Mouse (Mus musculus) right cerebral cortex, postnatal 36 days (tissue): ENCODE data around the gene Apobec3.
"Not testable (repeated sequence)": the region's sequence is repeated elsewhere in the genome, so short reads cannot be mapped to it uniquely, and the experiment has no call there.

ENCODE experiments used
- DNase-seq, 2 experiments: peaks; one replicate each; pipeline ENCODE4 v3.0.0; 2022; ENCODE audit warnings: low spot score in 2 of 2, mixed read lengths in 1 of 2

Gene Apobec3

DNA sequence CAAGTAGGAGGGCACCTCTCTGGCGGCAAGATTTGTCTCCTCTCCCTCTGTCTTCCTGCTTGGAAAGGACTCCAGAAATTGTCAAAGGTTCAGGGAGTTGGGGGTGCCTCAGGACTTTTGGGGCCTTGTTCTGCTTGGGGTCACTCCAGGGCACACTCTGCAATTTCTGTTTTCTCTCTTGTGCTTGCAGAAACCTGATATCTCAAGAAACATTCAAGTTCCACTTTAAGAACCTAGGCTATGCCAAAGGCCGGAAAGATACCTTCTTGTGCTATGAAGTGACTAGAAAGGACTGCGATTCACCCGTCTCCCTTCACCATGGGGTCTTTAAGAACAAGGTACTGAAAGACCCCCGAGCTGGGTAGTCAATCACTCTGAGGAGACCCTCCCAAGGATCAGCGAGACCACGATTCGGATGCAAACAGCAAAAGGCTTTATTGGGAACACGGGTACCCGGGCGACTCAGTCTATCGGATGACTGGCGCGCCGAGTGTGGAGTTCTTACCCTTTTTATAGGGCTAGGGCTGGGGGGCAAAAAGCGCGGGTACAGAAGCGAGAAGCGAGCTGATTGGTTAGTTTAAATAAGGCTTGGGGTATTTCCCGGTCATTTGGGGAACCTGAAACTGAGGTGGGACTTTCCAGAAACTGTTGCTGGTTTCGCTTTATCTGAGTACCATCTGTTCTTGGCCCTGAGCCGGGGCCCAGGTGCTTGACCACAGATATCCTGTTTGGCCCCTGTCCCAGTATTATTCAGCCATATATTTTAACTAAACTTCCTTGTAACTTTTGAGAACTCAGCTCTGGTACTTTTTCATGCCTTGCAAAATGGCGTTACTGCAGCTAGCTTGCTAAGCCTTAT, 4.0 kb downstream of the Apobec3 start:
- not testable (repeated sequence) for DNase-seq

DNA sequence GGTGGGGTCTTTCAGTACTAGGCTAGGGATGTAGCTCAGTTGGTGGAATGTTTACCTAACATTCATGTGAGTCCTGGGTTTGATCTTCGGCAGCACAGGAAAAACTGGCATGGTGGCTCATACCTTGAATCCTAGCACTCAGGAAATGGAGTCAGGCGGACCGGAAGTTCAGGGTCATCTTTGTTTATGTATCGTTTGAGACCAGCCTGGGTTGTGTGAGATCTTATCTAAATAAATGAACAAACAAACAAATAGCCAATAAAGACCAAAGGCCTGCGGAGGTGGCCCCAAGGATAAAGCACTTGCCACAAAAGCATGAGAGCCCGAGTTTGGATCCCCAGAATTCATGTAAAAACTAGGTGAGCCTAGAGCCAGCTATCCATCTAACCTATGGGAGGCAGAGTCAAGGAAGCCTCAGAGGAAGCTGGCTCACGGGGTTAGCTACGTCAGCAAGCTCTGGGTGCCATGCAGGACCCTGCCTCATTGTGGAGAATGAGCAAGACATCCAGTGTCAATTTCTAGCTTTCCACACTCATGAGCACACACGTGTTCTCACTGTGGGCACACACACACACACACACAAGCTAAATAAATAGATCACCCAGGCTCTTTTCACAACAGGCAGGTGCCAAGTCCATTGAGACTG, 4.7 kb downstream of the Apobec3 start:
- DNase-seq = no peak

DNA sequence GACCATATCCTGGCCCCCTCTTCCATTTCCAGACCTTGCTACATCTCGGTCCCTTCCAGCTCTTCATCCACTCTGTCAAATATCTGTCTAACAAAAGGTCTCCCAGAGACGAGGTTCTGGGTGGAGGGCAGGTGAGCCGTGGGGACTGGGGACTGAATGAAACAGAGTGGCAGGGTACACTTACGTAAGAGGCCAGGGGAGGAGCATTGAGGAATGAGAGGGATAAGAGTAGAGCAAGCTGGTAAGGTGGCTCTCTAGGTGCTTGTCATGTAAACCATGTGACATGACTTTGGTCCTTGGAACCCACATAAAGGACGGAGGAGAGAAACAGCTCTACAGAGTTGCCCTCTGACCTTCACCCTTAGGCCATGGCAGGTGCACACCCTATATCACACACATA, 7.5 kb downstream of the Apobec3 start:
- DNase-seq = no peak

DNA sequence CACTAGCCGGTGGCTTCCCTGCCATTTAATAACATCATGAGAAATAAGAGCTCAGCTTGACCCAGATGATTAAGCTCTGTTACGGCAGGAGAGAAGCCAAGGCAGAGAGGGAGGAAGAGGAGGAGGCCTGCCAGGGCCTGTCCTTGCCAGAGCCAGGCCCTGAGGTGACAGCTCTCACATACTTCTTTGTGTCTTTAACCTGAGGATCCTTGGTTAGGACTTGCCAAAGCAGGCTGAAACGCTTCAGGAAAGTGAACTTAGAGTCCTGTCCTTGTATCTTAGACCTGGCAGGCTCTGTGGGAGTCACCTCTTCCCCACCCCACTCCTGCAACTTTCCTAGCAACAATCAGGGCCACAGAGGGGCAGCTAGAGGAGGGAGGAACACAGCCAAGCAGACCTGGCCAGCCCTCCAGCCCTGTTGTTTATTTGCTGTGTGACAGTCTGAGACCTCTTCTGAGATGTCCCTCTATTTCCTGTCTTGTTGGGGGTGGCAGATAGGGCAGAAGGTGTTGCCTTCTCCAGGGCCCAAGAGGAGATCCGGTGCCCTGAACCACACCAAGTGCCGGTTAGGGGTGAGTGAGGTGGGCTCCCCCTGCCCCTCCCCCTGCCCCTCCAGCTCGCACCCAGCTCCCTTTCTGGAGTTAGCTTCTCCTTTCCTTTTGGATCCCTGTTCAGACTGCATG, 8.5 kb downstream of the Apobec3 start:
- no peak for DNase-seq

DNA sequence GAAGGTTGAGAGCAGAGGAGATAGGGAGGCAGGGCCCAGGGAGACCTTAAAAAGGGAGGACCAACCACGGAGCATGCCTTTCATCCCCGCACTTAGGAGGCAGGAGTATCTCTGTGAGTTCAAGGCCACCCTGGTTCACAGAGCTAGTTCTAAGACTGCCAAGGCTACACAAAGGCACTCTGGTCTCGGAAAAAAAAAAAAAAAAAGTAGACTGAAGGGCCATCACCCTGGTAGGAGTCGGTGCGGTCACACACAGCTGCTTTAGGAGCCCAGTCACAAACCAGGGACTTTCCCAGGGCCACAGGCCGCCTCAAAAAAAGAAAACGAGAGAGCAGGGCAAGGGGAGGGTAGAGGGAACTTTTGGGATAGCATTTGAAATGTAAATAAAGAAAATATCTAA, 9.3 kb downstream of the Apobec3 start:
- no peak for DNase-seq

DNA sequence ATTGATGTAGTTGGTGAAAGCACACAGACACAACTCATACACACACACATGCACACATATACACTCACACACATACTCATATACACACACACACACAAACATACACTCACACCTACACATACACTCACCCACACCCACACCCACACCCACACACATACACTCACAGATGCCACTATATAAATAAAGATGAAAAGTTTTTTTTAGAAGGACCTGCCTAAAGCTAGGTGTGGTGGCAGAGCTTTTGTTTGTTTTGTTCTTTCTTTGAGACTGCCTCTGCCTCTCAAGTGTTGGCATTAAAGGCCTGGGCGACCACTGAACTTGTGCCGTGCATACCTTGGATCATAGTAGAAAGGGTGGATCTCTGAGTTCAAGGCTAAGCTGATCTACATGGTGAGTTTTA, 9.9 kb downstream of the Apobec3 start:
- no peak for DNase-seq

DNA sequence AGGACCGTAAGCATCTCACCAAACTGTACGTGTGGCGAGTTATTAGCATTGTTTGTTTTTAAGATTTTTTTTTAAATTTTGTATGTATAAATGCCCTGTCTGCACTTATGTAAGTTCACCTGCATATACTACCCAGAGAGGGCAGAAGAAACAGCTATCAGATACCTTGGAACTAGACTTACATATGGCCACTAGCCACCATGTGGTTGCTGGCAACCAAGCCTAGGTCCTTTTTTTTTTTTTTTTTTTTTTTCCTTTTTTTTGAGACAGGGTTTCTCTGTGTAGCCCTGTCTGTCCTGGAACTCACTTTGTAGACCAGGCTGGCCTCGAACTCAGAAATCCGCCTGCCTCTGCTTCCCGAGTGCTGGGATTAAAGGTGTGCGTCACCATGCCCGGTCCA, 11.6 kb downstream of the Apobec3 start:
- DNase-seq = not testable (repeated sequence)

DNA sequence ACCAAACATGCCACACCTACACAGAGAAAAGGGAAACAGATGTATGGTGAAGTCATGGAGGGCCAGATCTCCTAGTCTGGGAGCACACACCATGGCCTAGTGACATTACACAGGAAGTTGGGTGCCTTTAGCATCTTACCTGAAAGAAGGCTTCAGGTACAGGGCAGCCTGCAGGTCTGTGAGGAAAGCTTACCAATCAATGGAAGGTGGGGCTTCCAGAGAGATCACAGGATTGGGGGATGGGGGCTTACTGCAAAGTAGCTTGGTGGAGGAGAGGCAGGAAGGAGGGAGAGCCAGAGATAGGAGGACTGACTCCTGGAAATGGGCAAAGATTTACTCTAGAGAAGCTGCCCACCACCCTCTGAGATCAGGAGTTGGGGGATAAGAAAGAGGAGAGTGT, 12.5 kb downstream of the Apobec3 start:
- DNase-seq = no peak

DNA sequence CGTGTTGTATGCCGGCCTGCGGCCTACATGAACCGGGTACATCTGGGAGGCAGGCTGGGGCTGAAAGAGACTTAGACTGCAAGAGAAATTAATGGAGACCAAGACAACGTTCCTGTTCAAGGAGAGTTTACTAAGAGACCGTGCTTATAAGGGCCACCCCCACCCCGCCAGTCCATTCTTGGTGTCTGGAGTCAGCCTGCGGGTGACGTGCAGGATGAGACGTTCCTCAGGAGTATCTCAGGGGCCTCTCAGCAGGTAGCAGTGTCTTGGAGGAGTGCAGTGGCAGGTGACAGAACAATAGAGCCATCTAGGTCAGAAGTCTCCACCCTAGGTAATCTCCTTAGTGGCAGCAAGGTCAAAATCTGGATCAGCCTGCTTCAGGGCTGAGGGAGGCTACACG, 13.2 kb downstream of the Apobec3 start:
- DNase-seq = not testable (repeated sequence)

DNA sequence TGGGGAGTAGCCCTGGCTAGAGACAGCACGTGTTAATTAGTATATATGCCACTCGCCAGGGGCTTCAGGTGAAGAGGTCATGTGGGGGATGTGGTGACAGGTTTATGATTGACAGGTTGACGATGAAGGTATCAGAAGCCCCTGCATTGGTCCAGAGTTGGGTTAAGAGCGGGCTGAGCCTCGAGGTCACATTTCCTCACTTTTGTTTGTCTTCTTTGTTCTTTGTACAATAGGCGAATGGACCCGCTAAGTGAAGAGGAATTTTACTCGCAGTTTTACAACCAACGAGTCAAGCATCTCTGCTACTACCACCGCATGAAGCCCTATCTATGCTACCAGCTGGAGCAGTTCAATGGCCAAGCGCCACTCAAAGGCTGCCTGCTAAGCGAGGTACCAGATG, 13.8 kb downstream of the Apobec3 start:
- DNase-seq = no peak

DNA sequence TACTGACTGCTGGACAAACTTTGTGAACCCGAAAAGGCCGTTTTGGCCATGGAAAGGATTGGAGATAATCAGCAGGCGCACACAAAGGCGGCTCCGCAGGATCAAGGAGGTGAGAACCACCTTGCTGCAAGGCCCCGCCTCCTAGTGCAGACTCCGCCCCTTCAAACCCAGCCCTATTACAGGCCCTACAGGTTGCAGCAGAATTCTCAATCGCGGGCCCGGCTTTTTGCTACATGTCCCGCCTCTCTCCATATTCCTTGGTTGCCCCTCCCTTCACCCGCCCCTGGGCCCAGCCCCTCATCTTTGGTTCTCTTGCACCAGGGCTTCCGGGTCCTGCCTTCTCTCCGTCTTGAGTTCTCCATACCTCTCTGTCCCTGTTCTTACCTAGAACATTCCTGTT, 15.4 kb downstream of the Apobec3 start:
- DNase-seq = no peak

DNA sequence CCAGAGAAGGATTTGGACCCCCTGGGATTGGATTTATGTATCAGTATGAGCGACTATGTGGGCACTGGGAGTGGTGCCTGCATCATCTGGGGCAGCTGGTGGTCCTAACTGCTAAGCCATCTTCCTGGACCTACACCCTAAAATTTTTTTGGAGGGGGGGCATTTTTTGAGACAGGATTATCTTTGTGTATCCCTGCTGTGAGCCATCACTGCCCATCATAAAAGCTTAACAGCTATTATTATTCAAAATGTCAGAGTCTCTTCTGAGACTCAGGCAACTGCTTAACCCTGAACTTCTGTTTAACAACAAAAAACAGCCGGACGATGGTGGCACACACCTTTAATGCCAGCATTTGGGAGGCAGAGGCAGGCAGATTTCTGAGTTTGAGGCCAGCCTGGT, 17.5 kb downstream of the Apobec3 start:
- DNase-seq = not testable (repeated sequence)

DNA sequence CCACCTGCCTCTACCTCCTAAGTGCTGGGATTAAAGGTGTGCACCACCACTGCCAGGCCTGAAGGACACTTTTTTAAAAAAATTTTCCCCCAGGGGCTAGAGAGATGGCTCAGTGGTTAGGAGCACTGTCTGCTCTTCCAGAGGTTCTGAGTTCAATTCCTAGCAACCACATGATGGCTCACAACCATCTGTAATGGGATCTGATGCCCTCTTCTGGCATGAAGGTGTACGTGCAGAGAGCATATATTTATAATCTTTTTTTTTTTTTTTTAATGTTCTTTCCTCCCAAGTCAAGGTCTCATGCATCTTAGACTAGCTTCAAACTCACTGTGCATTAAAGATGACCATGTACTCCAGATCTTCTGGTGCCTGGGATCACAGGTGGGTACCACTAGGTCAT, 19.4 kb downstream of the Apobec3 start:
- DNase-seq = not testable (repeated sequence)

DNA sequence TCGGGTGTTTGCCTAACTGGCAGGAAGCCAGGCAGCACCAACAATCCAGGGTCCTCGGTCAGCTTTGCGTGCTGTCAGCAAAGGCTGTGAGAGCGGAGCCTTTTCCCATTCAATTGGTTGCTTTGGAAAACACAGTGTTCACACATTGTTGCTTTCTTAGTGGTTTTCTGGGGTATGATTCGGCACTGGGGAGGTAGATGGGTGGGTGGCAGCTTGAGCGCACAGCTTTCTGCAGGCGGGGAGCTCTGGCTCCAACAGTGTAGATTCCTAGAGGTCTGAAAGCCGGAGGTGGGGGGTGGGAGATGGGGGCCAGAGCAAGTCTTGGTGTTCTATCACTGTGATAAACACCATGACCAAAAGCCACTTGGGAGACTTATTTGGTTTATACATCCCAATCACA, 19.9 kb downstream of the Apobec3 start:
- no peak for DNase-seq

DNA sequence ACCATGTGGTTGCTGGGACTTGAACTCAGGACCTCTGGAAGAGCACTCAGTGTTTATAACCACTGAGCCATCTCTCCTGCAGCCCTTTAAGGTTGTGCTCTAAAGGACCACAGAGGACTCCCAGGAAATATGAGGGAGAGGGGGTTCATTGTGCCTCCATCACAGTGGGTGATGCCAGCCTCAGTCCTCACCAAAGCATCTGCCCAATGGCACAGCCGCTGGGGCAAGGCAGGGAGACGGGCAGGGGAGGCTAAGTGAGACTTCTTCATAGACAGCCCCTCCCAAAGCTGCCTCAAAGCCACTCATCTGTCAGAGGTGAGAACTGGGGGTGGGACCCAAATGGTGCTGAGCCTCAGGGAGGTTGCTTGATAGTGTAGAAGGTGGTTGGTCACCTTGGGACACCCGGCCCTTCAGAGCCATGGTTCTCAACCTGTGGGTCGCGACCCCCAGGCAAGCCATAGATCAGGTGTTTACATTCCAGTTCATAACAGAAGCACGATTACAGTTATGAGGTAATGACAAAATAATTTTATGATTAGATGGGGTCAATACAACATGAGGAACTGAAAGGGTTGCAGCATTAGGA, 22.4 kb downstream of the Apobec3 start:
- no peak for DNase-seq

DNA sequence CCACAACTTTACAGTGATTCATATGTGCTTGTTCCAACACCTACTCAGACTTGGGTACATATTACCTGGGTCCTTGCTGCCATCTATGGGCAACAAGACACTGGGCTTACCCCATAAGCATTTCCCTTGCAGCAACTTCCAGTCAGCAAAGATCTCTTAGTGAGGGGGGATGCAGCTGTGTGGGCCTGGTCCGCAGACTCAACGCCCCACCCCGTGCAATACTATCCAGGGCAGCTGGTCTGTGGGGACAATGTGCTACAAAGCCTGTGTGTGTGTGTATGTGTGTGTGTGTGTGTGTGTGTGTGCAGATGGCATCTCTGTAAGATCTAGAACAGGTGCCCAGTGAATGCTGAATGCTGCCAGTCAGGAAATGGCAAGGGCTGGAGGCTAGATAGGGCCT, 22.9 kb downstream of the Apobec3 start:
- no peak for DNase-seq

DNA sequence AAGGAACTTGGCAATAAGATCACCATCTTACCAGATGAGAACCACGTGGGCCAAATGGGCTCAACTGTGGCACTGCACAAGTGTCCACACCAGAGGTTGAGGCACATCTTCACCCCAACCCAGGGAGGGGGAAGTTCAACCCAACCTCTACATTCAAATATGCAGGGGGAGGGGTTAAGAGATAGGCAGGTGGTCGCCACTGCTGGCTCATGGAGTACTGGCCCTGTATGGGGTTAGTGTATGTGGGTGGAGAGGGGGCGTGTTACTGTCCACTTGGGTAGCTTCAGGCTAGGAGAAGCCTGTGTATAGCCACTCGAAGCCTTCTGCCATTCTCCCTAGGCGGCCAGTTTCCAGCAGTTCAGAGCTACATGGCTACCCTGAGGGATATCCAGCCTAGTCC, 24.7 kb downstream of the Apobec3 start:
- no peak for DNase-seq

DNA sequence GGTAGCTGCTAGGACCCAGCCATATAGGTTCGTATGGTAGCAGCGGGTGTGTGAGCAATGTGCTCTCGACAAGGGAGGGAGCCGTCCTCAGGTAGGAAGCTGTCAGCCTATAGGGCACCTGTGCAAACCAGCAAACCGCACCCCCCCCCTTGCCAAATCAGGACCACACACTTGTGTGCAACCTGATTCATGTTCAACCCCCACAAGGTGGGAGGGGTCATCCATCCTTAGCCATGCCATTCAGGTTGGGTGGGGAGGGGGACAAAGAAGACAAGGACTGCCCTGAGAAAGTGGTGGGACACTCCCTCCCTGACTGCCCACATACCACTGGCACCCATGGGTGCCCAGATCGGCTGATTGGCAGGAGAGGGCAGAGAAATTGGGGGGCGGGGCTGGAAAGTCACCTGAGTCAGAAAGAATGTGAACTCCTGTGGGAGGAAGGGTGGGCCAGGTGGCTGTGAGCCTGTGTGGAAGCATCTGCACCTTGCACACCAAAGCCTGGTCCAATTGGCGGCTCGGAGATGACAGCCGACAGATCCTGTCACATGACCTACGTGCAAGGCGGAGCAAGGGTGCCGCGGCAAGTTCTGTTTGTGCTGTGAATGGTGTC, 25.8 kb downstream of the Apobec3 start:
- no peak for DNase-seq

DNA sequence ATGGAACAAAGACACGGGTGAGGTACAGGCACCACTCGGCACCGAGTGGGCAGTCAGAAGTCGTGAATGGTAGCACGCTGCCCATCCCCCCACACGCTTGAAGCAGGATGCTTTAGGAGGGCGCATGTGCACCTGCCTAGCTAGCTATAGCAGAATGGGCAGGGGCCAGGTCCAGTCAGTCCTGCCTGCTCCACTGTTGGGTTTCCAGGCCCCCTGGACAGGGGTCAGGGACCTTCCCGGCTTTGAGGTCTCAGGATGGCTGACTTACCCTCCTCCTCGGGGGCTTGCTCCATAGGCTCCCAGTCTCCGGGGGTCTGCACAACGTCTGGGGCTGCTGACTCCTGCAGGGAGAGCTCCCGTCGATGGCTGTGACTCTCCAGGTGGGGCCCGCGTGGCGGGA, 27.0 kb downstream of the Apobec3 start:
- DNase-seq = no peak

DNA sequence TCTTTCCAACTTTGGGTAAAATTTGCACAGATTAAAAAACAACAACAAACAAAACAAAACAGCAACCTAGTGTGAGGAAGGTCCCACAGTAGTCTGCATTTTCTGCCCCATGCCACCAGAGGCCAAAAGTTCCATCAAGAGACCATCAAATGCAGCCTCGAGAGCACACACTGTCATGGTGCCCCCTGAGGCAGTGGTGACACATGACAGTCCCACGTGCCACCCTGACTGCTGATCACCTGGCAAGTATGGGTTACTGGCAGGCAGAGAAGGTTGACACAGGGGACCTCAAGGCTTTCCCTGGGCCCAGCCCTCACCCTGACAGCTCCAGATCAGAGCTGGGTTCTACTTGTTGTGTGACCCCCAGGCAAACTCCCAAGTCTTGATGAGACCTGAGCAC, 28.3 kb downstream of the Apobec3 start:
- DNase-seq = no peak

DNA sequence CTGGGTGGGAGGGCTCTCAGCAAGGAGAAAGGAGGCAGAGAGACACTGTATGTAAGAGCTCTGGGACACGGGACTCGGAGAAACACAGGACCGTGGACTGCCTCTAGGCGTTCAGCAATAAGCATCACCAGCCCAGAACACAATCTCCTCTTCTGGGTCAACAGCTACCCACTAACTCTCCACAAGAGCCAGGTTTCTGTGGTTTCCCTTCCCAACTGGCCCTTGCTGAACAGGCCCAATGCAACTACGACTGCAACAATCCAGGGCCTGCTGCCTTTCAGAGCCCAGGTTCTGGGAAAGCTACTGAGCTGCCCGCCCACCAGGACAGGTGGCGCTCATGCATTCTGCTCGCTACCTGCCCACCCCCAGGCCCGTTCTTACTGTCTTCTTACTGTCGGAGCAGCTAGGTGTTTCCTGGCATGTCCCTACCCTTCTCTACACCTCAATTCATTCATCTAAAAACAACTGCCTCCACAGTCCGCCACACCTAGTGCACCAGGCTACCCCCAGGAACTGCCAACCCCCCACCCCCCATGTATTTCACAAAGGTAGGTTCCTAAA, 35.5 kb downstream of the Apobec3 start:
- no peak for DNase-seq

DNA sequence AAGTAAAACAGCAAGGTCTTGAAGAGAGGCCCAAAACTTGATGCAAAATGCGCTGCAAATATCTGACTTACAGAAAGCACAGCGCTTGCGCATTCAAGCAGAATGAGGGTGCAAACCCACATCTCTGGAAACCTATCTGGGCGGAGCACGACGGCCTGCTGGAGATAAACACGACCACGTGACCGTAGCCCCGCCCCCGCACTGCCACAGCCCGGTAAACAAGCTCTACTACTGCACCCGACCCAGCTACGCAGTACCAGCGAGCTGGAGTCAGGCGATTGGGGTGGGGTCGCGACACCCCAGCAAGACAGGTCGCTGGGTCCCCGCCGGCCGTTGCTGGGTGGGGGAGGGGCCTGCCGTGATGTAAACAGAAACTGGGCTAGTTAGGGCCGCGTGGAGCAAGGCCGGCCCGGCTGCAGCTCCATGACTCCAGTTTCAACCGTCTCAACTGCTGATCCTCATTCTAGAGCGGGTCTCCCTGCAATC, 36.2 kb downstream of the Apobec3 start:
- peak; percentile 88 to 92 for DNase-seq
